ENCODE assay signal across 14 mouse cellular contexts in genomic region chr2:66336396-66336795, GRCm38 (mm10).
DNase-seq lines count a peak whose midpoint lies in the region; ATAC-seq and TF ChIP-seq lines count a peak whose summit lies in the region.
"Had no signal": no experiment of that assay in that cellular context is flagged by ENCODE, and none has a peak within 500 bp of the region (broad histone marks: within the 10 kb centered on the region; RNA-seq: fewer than 3 reads in every experiment).

No protein-coding gene starts in this region.

- H3K4me3 ChIP-seq in forebrain, postnatal 0 days (ENCODE audit: low read depth, low read length), result no peak overlapping the region
- no peak overlapping the region for H3K4me3 ChIP-seq in forebrain, embryonic 16.5 days (replicated peaks; ENCODE audit: low read length)
- H3K4me3 ChIP-seq in layer of hippocampus, adult 2 months, result no peak overlapping the region
- no peak overlapping the region for H3K4me3 ChIP-seq in liver, postnatal 0 days (ENCODE audit: low read depth, low read length)
- H3K4me3 ChIP-seq: megakaryocyte, embryonic 14.5 days had no signal

- no peaks in the 10 kb centered on the region for H3K36me3 ChIP-seq in forebrain, postnatal 0 days (ENCODE audit: insufficient read depth)
- no peaks in the 10 kb centered on the region for H3K36me3 ChIP-seq in forebrain, embryonic 16.5 days (ENCODE audit: control insufficient read depth, insufficient read depth)
- no peaks in the 10 kb centered on the region for H3K36me3 ChIP-seq in liver, postnatal 0 days (replicated peaks; ENCODE audit: insufficient read depth, low read length)

- 75% methylated on average over 6 of the region's 6 CpGs for WGBS in forebrain, postnatal 0 days
- 75% methylated on average over 6 of the region's 6 CpGs for WGBS in forebrain, embryonic 16.5 days
- 68% methylated on average over 6 of the region's 6 CpGs for WGBS in liver, postnatal 0 days (ENCODE audit: insufficient replicate concordance)

- H3K27ac ChIP-seq in forebrain, postnatal 0 days (ENCODE audit: low read depth, low read length), result no peak overlapping the region
- H3K27ac ChIP-seq in forebrain, embryonic 16.5 days (ENCODE audit: low read length), result no peak overlapping the region
- H3K27ac ChIP-seq in layer of hippocampus, adult 2 months, result no peak overlapping the region
- no peak overlapping the region for H3K27ac ChIP-seq in liver, postnatal 0 days (ENCODE audit: low read depth)

- no peaks in the 10 kb centered on the region for H3K27me3 ChIP-seq in forebrain, postnatal 0 days (ENCODE audit: insufficient read depth, low read length)
- no peaks in the 10 kb centered on the region for H3K27me3 ChIP-seq in forebrain, embryonic 16.5 days (replicated peaks; ENCODE audit: control insufficient read depth, insufficient read depth, low read length)
- H3K27me3 ChIP-seq in liver, postnatal 0 days (ENCODE audit: insufficient read depth, low read length), result no peaks in the 10 kb centered on the region
- H3K27me3 ChIP-seq: megakaryocyte, embryonic 14.5 days had no signal

- H3K9ac ChIP-seq in forebrain, postnatal 0 days, result no peak overlapping the region
- H3K9ac ChIP-seq in forebrain, embryonic 16.5 days (replicated peaks; ENCODE audit: low read depth, low read length), result no peak overlapping the region
- no peak overlapping the region for H3K9ac ChIP-seq in liver, postnatal 0 days (replicated peaks)

- ATAC-seq in forebrain, postnatal 0 days, result no peak
- ATAC-seq in forebrain, embryonic 16.5 days, result no peak
- no peak for ATAC-seq in liver, postnatal 0 days

- H3K4me1 ChIP-seq in forebrain, postnatal 0 days (ENCODE audit: insufficient read depth), result no peaks in the 10 kb centered on the region
- H3K4me1 ChIP-seq in forebrain, embryonic 16.5 days (replicated peaks; ENCODE audit: control insufficient read depth, insufficient read depth, low read length), result no peaks in the 10 kb centered on the region
- H3K4me1 ChIP-seq in liver, postnatal 0 days (ENCODE audit: insufficient read depth), result no peaks in the 10 kb centered on the region
- H3K4me1 ChIP-seq: megakaryocyte, embryonic 14.5 days had no signal

- H3K9me3 ChIP-seq in forebrain, postnatal 0 days (ENCODE audit: low read length), result no peaks in the 10 kb centered on the region
- H3K9me3 ChIP-seq in forebrain, embryonic 16.5 days (ENCODE audit: control insufficient read depth, low read length), result no peaks in the 10 kb centered on the region
- H3K9me3 ChIP-seq in liver, postnatal 0 days (ENCODE audit: low read length), result no peaks in the 10 kb centered on the region
- H3K9me3 ChIP-seq: megakaryocyte, embryonic 14.5 days had no signal

- TF ChIP-seq EP300 in liver, postnatal 0 days (IDR thresholded peaks at IDR 0.05; ENCODE audit: low read depth), result no peak

- peak; percentile 23 for DNase-seq in forebrain, postnatal 0 days
- DNase-seq in layer of hippocampus, adult 2 months (ENCODE audit: low spot score in 2 of 2), result peak in 1 of 2 experiments; percentile 8
- no peak for DNase-seq in layer of hippocampus, adult 11-12 months (ENCODE audit: low spot score)
- DNase-seq in MN1 (ENCODE audit: low spot score), result peak; percentile 35
- DNase-seq in embryo, embryonic 11 days, result peak; percentile 22
- DNase-seq in liver, postnatal 0 days, result no peak
- no peak for DNase-seq in gastrocnemius, postnatal 25 days
- DNase-seq: adrenal gland, postnatal 36 days; heart, adult 18-20 months; heart, postnatal 36 days; kidney, adult 8-10 months; spleen, adult 18-20 months had no signal

- TF ChIP-seq CTCF in forebrain, postnatal 0 days (IDR thresholded peaks at IDR 0.05; ENCODE audit: low read depth), result peak; percentile 51
- TF ChIP-seq CTCF in layer of hippocampus, adult 2 months (conservative IDR thresholded peaks at IDR 0.05), result peak; percentile 78
- no peak for TF ChIP-seq CTCF in liver, postnatal 0 days (IDR thresholded peaks at IDR 0.05; ENCODE audit: low read depth)

- no peak overlapping the region for H3K4me2 ChIP-seq in forebrain, postnatal 0 days (ENCODE audit: low read depth)
- H3K4me2 ChIP-seq in forebrain, embryonic 16.5 days (ENCODE audit: low read length), result no peak overlapping the region
- no peak overlapping the region for H3K4me2 ChIP-seq in liver, postnatal 0 days (ENCODE audit: low read depth, low read length)

Comparison
In these comparisons a context has a peak if more than half of its experiments do, and no peak if none do; other contexts are left out.
1. DNase-seq: peak in forebrain, postnatal 0 days (single experiment), MN1 (single experiment) and embryo, embryonic 11 days (single experiment); none in layer of hippocampus, adult 11-12 months (single experiment), liver, postnatal 0 days (single experiment) and gastrocnemius, postnatal 25 days (single experiment).